Mouse (Mus musculus) 3134 (cell line): ENCODE data around the gene Atp6v1g2.
"Not testable (repeated sequence)": the region's sequence is repeated elsewhere in the genome, so short reads cannot be mapped to it uniquely, and the experiment has no call there.

Source experiments
- DNase-seq: peaks from one replicate; pipeline ENCODE4 v3.0.0-alpha.2; 2011; ENCODE audit warnings: low spot score; ENCODE audit not compliant: insufficient read length; ENCODE audit errors: extremely low read depth

Gene Atp6v1g2

DNA sequence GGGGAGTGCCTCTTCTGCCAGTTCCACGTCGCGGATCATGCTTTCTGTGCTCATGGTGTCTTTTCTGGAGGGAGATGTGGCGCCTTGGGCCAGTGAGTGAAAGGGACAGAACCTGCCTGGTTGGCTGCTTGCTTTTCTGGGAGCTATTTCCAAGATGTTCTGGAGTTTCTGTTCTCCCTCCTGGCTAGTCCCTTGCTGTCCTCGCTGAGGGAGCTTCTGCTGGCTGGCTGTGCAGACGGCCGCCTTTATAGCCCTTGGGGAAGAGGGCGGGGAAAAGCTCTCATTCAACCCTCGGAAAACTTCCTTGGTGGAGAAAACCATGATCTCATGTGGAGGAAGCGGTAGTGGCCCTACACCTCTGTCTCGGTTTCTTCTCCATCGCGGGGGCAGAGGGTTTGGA, 31.7 kb upstream of the Atp6v1g2 start, which contains the start of gene Tnf:
Tnf (minus strand) TSS at position 221 of the 400 bp plus-strand sequence.
- no peak for DNase-seq

DNA sequence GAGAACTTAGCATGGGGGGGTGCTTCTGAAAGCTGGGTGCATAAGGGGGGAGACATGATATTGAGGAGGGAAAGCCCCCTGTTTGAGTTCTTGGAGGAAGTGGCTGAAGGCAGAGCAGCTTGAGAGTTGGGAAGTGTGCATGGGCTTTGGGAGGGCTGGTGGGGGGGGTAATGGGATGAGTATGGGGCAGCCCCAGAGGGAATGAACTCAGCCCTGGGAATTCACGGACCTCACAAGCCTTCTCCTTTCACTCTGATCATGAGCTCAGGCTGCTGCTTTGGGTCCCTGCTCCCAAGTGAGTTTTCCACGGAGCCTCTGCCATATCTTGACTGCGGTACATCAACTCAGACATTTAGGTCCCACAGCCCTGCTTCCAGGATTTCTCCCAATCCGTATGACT, 31.0 kb upstream of the Atp6v1g2 start:
- DNase-seq, result no peak

DNA sequence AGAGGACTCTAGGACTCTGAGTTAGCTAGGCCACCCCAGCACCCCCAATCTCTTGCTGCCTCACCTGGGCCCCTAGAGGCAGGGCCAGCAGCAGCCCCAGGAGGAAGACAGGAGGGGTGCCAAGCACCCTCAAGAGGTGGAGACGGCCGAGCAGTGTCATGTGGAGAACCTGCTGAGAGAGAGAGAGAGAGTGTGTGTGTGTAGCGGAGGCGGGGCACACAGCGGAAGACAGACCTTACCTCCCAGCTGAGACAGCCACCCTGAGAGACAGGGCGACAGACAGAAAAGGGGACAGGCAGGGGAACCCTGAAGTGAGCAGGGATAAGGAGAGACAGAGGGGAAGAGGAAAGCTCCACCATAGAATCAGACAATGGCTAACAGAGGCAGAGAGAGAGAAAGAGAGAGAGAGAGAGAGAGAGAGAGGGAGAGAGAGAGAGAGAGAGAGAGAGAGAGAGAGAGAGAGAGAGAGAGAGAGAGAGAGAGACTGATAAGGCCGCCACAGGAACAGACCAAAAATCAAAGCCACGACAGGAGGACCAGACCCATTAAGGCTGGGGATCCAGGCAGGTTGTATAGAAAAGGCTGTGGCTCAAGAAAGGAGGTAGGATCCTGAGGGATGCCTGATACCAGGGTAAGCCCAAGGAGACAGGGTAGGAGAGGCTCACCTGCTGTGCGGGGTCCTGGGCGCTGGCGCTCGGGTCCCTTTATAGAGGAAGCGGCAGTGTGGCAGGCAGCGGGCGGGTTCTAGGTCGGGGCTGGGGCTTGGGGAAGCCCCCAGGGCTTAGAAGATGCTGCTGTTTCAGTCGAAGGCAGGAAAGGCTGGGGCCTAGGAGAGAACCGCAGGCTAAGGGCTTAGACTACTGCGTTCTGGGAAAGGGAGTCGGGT, 28.7 kb upstream of the Atp6v1g2 start, which contains the start of gene Lta:
Lta (minus strand) TSS at position 858 of the 886 bp plus-strand sequence.
- DNase-seq, result no peak

DNA sequence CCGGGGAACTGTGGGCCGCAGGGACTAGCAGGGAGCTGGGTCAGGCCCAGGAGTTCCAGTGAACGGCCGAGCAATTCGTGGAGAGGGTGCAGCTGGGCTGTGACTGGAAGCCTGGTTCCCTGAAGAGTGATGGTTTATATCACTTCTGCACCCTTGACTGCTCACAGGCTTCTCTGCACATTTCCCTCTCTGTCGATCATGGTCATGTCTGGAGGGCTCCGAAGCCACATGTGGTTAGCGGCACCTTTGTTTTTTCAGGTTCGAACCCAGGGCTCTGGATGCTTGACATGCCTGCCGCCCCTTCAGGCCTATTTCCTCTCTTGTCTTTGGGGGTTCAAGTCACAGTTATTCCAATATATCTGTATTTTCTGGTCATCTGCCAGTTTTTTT, 28.1 kb upstream of the Atp6v1g2 start:
- no peak for DNase-seq

DNA sequence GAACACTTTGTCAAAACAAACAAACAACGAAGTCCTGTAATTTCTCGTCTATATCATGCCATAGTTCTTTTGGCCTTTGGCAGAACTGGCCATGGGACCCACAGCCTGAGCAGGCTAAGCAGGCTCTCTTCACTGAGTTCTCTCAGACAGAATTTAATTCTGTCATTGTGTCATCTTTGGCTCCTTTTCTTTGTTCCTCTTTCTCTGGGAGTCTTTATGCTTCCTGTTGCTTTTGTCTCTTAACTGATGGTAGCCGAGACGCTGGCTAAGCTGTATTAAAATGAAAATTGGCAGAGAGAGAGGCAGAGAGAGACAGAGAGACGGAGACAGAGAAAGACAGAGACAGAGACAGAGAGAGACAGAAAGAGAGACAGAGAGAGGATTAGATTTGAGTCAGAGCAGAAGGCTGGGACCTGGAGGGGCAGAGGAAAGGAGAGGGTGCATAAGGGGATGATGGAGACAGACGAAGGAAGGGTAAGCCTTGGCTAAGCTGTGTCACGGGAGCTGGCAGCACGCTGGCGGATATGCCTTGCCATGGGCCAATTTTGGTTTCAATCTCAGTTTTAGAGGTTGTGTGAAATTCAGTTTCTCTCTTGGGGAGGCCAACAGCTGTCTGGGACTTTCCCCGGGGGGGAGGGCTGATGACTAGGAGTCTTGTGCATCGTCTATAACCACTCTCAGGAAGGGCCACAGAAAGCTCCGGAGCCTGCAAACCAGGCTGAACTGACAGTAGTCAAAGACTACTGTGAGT, 23.5 kb upstream of the Atp6v1g2 start:
- DNase-seq, result no peak

DNA sequence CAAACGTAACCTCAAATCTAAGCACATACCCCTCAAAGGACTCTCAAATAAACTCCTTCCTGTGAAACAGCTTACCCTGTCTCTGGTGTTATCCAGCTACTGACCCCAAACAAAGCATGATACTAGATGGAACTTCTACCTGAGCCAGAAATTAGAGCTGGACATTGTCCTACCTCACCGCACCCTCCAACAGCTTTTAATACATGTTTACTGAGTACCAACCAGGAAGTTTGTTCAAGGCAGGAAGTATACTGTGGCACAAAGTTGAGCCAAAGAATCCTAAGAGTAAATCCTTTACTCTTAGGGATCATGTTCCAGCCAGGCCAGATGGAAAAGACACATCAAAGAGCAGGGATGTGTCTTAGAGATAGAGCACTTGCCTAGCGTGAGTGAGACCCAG, 22.9 kb upstream of the Atp6v1g2 start:
- DNase-seq, result no peak

DNA sequence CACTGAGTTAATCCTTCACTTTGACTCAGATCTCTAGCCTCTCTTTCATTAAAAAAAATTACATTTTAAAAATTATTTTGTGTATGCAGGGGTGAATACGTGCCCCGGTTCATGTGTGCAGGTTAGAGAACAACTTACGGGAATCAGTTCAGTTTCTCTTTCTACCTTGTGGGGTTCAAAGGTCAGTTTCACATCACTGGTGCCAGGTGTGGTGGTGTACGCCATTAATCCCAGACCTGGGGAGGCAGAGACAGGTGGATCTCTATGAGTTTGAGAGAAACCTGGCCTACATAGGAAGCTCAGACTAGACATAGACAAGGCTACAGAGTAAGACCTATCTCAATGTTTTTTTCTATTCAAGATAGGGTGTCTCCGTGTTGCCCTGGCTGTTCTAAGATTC, 20.4 kb upstream of the Atp6v1g2 start:
- no peak for DNase-seq

DNA sequence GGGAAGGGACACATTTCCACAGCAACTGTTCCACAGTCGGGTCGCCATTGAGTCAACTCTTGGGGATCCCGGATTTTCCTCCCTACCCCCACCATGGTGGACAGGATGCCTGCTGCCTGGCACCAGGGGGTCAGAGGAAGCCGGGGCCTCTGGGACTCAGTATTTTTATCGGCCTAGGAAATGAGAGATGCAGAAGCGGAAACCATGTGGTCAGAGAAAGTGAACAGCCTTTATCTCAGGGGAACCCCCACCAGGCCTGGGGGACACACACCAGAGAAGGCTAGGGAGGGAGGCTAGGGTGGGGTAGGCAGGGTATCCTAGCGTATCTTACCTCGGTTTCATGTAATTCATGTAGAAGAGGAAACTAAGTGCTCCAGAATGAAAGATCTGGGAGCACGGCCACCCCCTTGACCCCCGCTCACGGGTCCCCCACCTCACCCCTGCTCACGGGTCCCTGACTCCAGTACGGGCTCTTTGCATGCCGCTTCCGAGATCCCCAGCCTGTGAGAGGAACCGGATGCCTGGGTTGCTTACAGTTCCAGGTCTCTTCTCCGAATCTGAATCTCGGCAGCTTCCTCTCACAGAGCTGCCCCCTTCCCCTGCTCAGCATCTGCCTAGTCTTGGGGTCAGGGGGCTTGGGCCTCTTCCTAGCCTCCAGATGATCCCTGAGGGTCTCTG, 14.8 kb upstream of the Atp6v1g2 start:
- no peak for DNase-seq

DNA sequence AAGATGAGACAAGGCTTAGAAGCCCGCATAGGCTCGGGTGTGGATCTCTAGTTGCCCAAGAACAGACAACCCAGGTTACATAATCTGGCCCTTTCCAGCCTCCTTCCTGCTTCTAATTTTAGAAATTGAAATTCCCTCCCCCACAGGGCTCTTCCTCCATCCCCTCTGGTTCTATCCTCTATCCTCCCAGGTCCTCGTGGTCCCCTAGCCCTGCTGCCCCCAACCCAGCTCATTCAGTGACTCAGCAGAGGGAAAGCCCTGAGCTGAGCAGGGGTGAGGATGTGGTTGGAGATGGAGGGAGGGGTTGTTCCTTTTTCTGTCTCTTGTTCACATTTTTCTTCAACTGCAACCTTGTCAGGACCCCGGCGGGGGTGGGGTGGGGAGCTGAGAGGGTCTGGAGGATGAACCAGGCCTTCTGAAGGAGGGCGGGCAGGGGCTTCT, 13.8 kb upstream of the Atp6v1g2 start:
- DNase-seq, result no peak

DNA sequence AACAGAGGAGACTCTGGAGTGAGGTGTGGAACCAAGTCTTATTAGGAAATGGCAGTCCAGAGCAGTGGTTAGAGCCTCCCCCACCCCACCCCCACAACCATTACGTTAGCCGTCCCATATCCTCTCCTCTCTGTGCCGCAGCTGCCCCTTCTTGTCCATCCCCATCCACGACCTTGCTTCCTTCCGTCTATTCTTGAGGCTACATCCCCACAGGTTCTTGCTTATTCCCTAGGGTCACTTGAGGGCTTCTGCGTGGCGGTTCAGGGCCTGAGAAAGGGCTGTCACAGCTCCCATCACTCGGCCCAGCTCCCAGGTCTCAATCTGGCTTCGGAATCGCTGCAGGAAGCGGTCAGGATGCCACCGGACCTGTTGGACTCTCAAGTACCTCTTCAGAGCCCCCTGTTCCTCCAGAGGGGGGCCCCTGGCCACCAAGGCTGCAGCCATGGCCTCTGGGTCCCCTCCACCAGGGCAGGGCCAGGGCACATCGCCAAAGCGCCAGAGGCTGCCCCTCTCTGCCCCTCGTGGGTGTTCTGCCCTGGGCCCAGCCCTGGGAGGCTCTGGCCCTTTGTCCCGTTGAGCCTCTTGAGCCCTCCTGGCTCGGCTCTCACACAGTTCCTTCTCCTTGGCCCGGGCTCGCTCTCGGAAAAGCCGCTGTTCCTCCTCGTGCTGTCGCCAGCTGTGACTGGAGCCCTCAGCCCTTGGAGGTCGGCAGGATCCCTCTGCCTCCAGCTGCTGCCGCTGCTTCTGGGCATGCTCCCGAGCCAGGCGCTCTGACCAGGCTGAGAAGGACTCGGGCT, 13.1 kb upstream of the Atp6v1g2 start, which contains the start of gene Gm16181:
Gm16181 (plus strand) TSS at position 679 of the 797 bp plus-strand sequence.
- DNase-seq, result no peak

DNA sequence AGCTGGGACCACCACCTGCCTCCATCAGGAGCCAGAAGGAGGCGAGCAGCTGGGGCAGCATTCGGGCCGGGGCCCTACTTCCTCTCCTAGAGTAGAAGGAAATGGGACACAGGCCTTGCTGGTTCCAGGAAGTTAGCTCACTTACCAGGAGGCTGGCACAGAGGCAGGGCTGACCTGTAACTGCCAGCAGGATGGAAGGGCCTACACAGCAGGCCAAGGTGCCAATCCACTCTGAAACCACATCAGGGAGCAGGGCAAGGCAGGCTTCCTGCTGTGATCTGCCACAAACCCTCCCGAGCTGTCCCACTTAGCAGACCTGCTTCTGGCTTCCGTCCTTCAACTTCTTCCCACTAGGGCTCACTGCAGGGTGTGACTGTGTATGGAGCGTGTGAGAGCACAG, 11.2 kb upstream of the Atp6v1g2 start:
- DNase-seq, result no peak

DNA sequence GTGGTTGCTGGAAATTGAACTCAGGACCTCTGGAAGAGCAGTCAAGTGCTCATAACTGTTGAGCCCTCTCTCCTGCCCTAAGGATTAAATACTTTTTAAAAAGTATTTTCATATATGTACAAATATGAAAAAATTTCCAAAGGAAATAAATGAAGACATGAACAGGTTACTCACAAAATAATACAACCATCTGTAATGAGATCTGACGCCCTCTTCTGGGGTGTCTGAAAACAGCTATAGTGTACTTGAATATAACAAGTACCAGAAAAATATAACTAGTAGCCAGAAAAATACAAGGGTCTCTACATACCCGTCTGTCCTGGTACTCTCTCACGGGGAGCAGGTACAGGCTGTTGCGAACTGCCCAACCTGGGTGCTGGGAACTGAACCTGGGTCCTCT, 8.8 kb upstream of the Atp6v1g2 start:
- DNase-seq, result no peak

DNA sequence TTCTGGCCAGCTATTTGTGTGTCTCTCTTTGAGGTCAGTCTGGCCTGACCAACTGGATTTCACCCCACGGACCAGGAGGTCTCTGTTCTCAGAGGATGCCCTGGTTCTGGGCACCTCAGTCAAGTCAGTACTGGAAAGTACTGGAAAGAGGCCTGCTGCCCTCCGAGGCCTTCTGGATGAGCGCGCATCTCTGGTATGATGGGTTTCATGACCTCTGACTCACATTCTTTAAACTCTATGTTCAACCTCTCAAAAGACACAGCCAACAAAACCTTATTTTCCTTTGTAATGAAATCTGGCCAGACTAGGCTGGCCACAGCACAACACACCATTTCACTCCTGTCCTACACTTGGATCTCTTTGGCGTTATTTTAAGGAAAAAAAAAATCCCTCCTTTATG, 8.0 kb upstream of the Atp6v1g2 start:
- no peak for DNase-seq

DNA sequence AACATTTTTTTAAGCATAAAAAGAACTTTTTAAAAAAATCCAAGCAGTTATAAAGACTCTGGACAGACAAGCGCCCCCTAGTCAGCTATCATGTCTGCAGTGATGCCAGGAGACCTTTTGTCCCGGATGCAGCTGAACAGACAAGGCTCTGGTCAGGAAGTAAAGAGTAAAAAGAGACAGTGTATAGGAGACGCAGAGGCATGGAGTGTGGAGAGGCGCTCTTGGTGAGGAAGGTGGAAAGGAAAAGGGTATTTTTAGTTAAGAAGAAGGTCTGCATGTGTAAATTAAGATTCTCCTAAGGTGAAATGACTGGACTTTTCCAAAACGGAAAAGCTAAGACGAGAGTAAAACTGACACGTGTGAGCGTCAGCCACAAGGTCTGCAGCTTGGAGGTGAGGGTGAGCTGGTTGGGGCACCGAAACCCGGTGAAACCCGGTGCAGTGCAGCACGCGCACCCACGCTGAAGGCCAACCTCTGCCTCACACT, 6.9 kb upstream of the Atp6v1g2 start:
- DNase-seq, result no peak

DNA sequence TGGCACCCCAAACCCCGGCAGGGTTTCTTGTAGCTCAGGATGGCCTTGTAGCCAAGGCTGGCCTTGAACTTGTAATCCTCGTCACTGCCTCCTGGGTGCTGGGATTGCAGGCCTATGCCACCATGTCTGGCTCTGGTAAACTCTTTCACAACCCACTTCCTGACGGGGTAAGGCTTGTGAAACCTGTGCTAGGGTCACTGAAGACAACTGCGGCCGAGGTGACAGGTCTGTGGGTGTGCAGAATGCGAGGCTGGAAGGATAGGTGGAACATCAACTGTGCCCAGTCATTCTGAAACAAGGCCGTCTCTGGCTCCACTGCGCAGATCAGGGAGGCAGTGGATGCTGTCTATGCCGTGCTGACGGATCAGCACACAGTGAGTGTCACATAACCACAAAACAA, 2.4 kb upstream of the Atp6v1g2 start:
- no peak for DNase-seq

DNA sequence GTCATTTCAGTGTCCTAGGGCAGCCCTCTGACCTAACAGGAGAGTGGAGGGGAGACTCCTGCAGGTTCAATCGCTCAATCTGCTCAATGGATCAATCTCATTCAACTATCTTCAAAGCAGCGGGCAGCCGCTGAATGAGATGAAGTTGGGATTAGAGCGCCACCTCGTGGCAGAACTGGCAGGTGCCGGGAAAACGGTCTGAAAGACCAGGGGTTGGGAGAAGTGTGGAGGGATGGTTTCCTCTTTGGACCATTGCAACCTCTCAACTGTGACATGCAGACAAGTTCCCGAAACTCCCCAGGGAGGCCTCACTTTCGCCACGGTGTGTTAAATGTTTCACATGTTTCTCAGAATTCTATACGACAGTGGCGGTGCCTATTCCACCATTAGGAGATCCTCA, 1.4 kb upstream of the Atp6v1g2 start:
- peak; percentile 47 for DNase-seq

DNA sequence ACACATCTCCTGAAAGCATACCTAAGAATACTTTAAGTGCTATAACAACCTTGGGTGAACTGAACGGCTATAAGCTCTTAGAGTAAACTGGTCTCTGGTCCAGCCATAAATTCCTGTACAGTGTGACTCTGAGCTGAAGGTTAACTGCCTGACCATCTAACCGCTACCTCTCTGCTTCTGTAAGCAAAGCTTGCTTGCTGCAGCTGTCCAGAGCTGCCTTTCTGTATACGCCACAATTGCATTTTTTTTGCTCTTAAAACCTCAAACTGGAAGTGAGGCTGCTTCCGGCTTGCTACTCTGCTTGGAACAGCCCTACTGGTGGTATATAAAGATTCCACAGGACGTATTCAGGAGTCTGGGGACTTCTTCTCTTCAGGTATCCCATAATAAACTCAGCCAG, 801 bp upstream of the Atp6v1g2 start:
- DNase-seq, result no peak

DNA sequence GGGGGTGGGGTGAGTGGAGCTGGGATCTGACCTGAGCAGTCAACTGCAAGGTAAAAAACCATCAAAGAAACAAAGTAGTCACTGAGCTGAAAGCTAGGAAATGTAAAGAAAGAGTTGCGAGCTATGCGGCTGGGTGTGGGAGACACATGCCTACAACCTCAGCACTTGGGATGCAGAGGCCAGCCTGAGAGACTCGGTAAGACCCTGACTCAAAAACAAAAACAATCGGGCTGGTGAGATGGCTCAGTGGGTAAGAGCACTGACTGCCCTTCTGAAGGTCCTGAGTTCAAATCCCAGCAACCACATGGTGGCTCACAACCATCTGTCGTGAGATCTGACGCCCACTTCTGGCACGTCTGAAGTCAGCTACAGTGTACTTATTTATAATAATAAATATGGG, 630 bp downstream of the Atp6v1g2 start:
- DNase-seq, result not testable (repeated sequence)

DNA sequence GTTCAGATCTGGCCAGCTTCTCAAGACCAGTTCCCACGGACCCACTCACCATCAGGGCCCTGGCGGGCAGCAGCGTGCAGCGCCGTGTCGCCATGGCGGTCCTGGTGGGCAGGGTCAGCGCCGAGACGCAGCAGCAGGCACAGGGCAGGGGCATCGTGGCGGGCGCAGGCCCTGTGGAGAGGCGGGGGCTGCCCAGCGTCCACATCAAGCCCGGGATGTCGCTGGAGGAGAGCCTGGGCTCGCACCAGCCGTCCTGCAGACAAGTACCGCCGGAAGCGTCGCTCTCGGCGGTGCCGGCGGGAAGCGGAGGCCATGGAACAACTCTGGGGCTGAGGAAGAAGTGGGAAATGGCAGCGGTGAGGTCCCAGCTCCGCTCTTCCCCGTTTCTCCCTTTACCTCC, 1.4 kb downstream of the Atp6v1g2 start:
- DNase-seq, result peak; percentile 77
